Mouse (Mus musculus): ENCODE measurements around the gene Utrn.
A peak's percentile ranks its signal among the peaks of the same experiment; 100 is the strongest.

DNA sequence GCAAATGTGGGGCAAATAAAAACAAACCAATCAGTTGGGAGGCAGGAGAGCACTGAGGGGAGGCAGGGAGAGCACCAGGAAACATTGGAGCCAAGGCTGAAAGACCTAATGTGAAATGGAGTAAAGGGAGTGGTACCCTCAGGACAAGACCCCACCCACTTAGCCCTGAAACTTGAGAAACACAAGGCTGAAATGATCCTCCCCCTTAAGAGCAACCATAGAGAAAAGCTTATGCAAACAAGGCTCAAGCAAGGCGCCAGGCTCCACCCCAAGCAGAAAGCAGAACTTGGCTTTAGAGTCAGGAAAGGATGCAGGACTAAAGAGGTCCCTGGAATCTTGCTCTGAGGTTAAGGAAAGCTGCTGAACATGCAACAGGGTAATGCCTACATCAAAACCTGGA is 290.1 kb downstream of the Utrn start:
- TF ChIP-seq EP300 (IDR thresholded peaks at IDR 0.05; ENCODE audit: insufficient read depth, low read depth, low read length), result 0 out of 2 replicates have a peak, but pooled peaks have one; percentile 43
- TF ChIP-seq POLR2A (IDR thresholded peaks at IDR 0.05; ENCODE audit: insufficient read depth, low read length), result no peak

Measured in ES-Bruce4 (cell line).